Mouse (Mus musculus) olfactory bulb, adult 2 months (tissue): Measurements from ENCODE around the gene Grip1.

Source experiments
- CTCF ChIP-seq: fragments of 200-500 bp; IDR thresholded peaks from 2 replicates; pipeline ENCODE4 v1.5.1; 2012; ENCODE audit warnings: low read depth, mild to moderate bottlenecking, low read length, moderate library complexity; ENCODE audit not compliant: insufficient read depth
- POLR2A ChIP-seq: fragments of 200-500 bp; IDR thresholded peaks from 2 replicates; pipeline ENCODE4 v1.6.1; 2012; ENCODE audit warnings: mild to moderate bottlenecking, low read depth, low read length, moderate library complexity; ENCODE audit not compliant: insufficient read depth

DNA sequence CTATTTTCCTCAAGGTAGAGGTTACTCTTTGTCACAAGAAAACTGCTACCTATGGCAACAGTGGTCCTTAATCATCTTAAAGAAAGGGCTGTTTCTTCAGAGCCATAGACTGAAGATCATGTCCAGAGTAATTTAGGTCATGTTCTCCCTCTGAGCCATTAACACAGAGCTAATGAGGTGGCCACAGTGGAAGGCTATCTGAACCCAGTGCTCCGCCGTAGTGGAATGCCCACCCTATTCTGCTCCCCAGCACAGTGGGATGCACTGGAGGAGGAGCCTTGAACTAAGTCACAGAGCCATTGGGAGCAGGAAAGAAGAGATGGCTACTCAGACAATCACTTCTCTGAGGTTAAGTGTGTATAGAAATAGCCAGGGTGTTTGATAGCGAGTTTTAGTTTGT lies 133.3 kb downstream of the Grip1 start:
- no peak for TF ChIP-seq POLR2A
- no peak for TF ChIP-seq CTCF
